ENCODE assay signal across 8 mouse cellular contexts in genomic region chr11:89301331-89302055, GRCm38 (mm10). TPM values are rescaled to one million over a fixed set of nuclear protein-coding genes. Genes with fewer than 3 reads are reported as not detected.
A peak's percentile ranks its signal among the peaks of the same experiment; 100 is the strongest.
DNase-seq lines count a peak whose midpoint lies in the region; ATAC-seq and TF ChIP-seq lines count a peak whose summit lies in the region.
"Had no signal": no experiment of that assay in that cellular context is flagged by ENCODE, and none has a peak within 500 bp of the region (broad histone marks: within the 10 kb centered on the region; RNA-seq: fewer than 3 reads in every experiment).

No protein-coding gene starts in this region.

- no peaks in the 10 kb centered on the region for H3K9me3 ChIP-seq in lung, embryonic 14.5 days (ENCODE audit: low read depth, low read length)
- H3K9me3 ChIP-seq in stomach, embryonic 14.5 days (ENCODE audit: control insufficient read depth, low read depth, low read length) = peaks cover 5% of the 10 kb centered on the region; the same call in 1 of the 2 replicates

- peak; percentile 51 for DNase-seq in lung, embryonic 14.5 days
- DNase-seq in lung, adult 18-20 months = no peak
- DNase-seq in embryo, embryonic 10 days (ENCODE audit: low spot score) = peak; percentile 63
- peak; percentile 12 to 25 for DNase-seq in frontal cortex, postnatal 36 days (ENCODE audit: low spot score in 2 of 2)
- DNase-seq in kidney, postnatal 10 days = peak; percentile 38
- DNase-seq in mesoderm, embryonic 11.5 days (ENCODE audit: low read depth, low spot score) = peak; percentile 43

- H3K9ac ChIP-seq in lung, embryonic 14.5 days = peak overlapping the region; percentile 55
- H3K9ac ChIP-seq in stomach, embryonic 14.5 days (replicated peaks; ENCODE audit: low read depth, low read length) = peak overlapping the region; percentile 49

- TF ChIP-seq CTCF in lung, embryonic 14.5 days (IDR thresholded peaks at IDR 0.05; ENCODE audit: low read depth) = no peak

- H3K4me3 ChIP-seq in lung, embryonic 14.5 days (ENCODE audit: low read depth, low read length) = peak overlapping the region; percentile 57
- peak overlapping the region; percentile 66 for H3K4me3 ChIP-seq in stomach, embryonic 14.5 days (ENCODE audit: low read depth, low read length)
- H3K4me3 ChIP-seq: erythroblast, embryonic 14.5 days had no signal

- no peaks in the 10 kb centered on the region for H3K36me3 ChIP-seq in lung, embryonic 14.5 days (ENCODE audit: insufficient read depth)
- no peaks in the 10 kb centered on the region for H3K36me3 ChIP-seq in stomach, embryonic 14.5 days (ENCODE audit: control insufficient read depth, insufficient read depth, low read length)

- ATAC-seq in lung, embryonic 14.5 days (ENCODE audit: insufficient read depth) = no peak
- ATAC-seq in stomach, embryonic 14.5 days (ENCODE audit: insufficient number of reproducible peaks, insufficient read depth, low FRiP score, low read depth) = no peak

- WGBS in lung, embryonic 14.5 days = under 1% methylated on average over 53 of the region's 53 CpGs
- under 1% methylated on average over 53 of the region's 53 CpGs for WGBS in stomach, embryonic 14.5 days

- peak overlapping the region; percentile 70; the same call in 1 of the 2 replicates for H3K27ac ChIP-seq in lung, embryonic 14.5 days (ENCODE audit: low read depth)
- H3K27ac ChIP-seq in stomach, embryonic 14.5 days (ENCODE audit: low read length) = peak overlapping the region; percentile 45; the same call in 1 of the 2 replicates

- peaks cover 12% of the 10 kb centered on the region for H3K4me1 ChIP-seq in lung, embryonic 14.5 days (ENCODE audit: insufficient read depth)
- H3K4me1 ChIP-seq in stomach, embryonic 14.5 days (ENCODE audit: control insufficient read depth, insufficient read depth, low read length) = peaks cover 19% of the 10 kb centered on the region

- peaks cover 27% of the 10 kb centered on the region for H3K27me3 ChIP-seq in lung, embryonic 14.5 days (ENCODE audit: insufficient read depth, low read length)
- peaks cover 5% of the 10 kb centered on the region; the same call in 1 of the 2 replicates for H3K27me3 ChIP-seq in stomach, embryonic 14.5 days (ENCODE audit: control insufficient read depth, insufficient read depth, low read length)

- peak overlapping the region; percentile 81 for H3K4me2 ChIP-seq in lung, embryonic 14.5 days
- H3K4me2 ChIP-seq in stomach, embryonic 14.5 days (replicated peaks; ENCODE audit: low read depth, low read length) = peak overlapping the region; percentile 96

RNA-seq across cellular contexts. Expression of gene Nog, which starts 0.6 kb away (rescaled TPM):
- 2.8 and 2.9 TPM in 2 replicates for polyA plus RNA-seq in lung, embryonic 14.5 days (2014; fragmentation: Nextera tagmentation; extraction: Ambion mirVana)
- 1.9 and 2.3 TPM in 2 replicates for polyA plus RNA-seq in stomach, embryonic 14.5 days (2014; fragmentation: Nextera tagmentation; extraction: Ambion mirVana)
- polyA plus RNA-seq: erythroblast, embryonic 14.5 days had no signal

Comparison
In these comparisons a context has a peak if more than half of its experiments do, and no peak if none do; other contexts are left out.
1. DNase-seq: peak in lung, embryonic 14.5 days (single experiment), embryo, embryonic 10 days (single experiment), frontal cortex, postnatal 36 days (2 of 2), kidney, postnatal 10 days (single experiment) and mesoderm, embryonic 11.5 days (single experiment); none in lung, adult 18-20 months (0 of 2).